Mouse (Mus musculus) fibroblast of lung, adult 2 months (primary cell): ENCODE measurements around the gene Cdh22.
A peak's percentile ranks its signal among the peaks of the same experiment; 100 is the strongest.

Experiments
- DNase-seq: peaks from one replicate; pipeline ENCODE4 v3.0.0-alpha.2; 2011; ENCODE audit warnings: low read depth

The Cdh22 gene

GRCm38 (mm10) chr2:165086634-165087033, 148.0 kb downstream of the Cdh22 start:
- DNase-seq = no peak

GRCm38 (mm10) chr2:165081257-165081656, 153.4 kb downstream of the Cdh22 start:
- DNase-seq = no peak

- DNase-seq = no peak
Measured at GRCm38 (mm10) chr2:165080657-165081056, 154.0 kb downstream of the Cdh22 start.

- no peak for DNase-seq
Measured at GRCm38 (mm10) chr2:165078605-165079004, 156.0 kb downstream of the Cdh22 start.

GRCm38 (mm10) chr2:165078045-165078444, 156.6 kb downstream of the Cdh22 start:
- no peak for DNase-seq

GRCm38 (mm10) chr2:165077055-165077454, 157.6 kb downstream of the Cdh22 start:
- no peak for DNase-seq

GRCm38 (mm10) chr2:165074937-165075336, 159.7 kb downstream of the Cdh22 start:
- peak; percentile 25 for DNase-seq

GRCm38 (mm10) chr2:165074081-165074884, 160.4 kb downstream of the Cdh22 start:
- no peak for DNase-seq

GRCm38 (mm10) chr2:165073381-165073781, 161.3 kb downstream of the Cdh22 start:
- no peak for DNase-seq

GRCm38 (mm10) chr2:165070096-165070816, 164.4 kb downstream of the Cdh22 start:
- no peak for DNase-seq

- no peak for DNase-seq
Measured at GRCm38 (mm10) chr2:165068806-165069205, 165.8 kb downstream of the Cdh22 start.

GRCm38 (mm10) chr2:165064489-165064888, 170.2 kb downstream of the Cdh22 start:
- no peak for DNase-seq

GRCm38 (mm10) chr2:165061638-165062433, 172.8 kb downstream of the Cdh22 start:
- DNase-seq = no peak
